Mouse (Mus musculus) lung, postnatal 0 days (tissue): Measurements from ENCODE around the gene Upf3b. TPM values are rescaled to one million over a fixed set of nuclear protein-coding genes. Genes with fewer than 3 reads are reported as not detected.

Experiments used
- ATAC-seq: fragments of 200-750 bp; cut with Nextera tagmentation; 2 replicates; pipeline ENCODE4 v1.8.0; 2017; ENCODE audit warnings: moderate library complexity
- DNase-seq: peaks from one replicate; pipeline ENCODE4 v3.0.0-alpha.2; 2016; ENCODE audit warnings: low spot score
- H3K27ac ChIP-seq: fragments of 300-500 bp; sonication (generic); 2 replicates; pipeline ENCODE4 v1.5.1; 2014; ENCODE audit warnings: antibody characterized with exemption, mild to moderate bottlenecking, low read length, mixed read lengths
- H3K27me3 ChIP-seq: fragments of 300-500 bp; sonication (generic); replicated peaks from 2 replicates; pipeline ENCODE4 v1.6.1; 2014; ENCODE audit warnings: low read length, mixed read lengths; ENCODE audit not compliant: insufficient read depth
- H3K36me3 ChIP-seq: fragments of 300-500 bp; sonication (generic); 2 replicates; pipeline ENCODE4 v1.6.1; 2014; ENCODE audit warnings: low read length, mixed read lengths; ENCODE audit not compliant: insufficient read depth
- H3K4me1 ChIP-seq: fragments of 300-500 bp; sonication (generic); 2 replicates; pipeline ENCODE4 v1.6.1; 2014; ENCODE audit warnings: antibody characterized with exemption, low read depth, low read length, mixed read lengths; ENCODE audit not compliant: insufficient read depth
- H3K4me2 ChIP-seq: fragments of 300-500 bp; sonication (generic); replicated peaks from 2 replicates; pipeline ENCODE4 v1.6.1; 2014; ENCODE audit warnings: low read depth, mild to moderate bottlenecking, low read length, moderate library complexity, mixed read lengths
- H3K4me3 ChIP-seq: fragments of 300-500 bp; sonication (generic); 2 replicates; pipeline ENCODE4 v1.5.1; 2014; ENCODE audit warnings: low read depth, low read length
- H3K9ac ChIP-seq: fragments of 300-500 bp; sonication (generic); replicated peaks from 2 replicates; pipeline ENCODE4 v1.6.1; 2014; ENCODE audit warnings: low read depth, mild to moderate bottlenecking
- H3K9me3 ChIP-seq: fragments of 300-500 bp; sonication (generic); 2 replicates; pipeline ENCODE4 v1.6.1; 2016; ENCODE audit warnings: low read length, mixed read lengths
- CTCF ChIP-seq: IDR thresholded peaks from 2 replicates; pipeline ENCODE4 v1.5.1; 2016; ENCODE audit warnings: antibody characterized with exemption, mild to moderate bottlenecking
- EP300 ChIP-seq: IDR thresholded peaks from 2 replicates; pipeline ENCODE4 v1.6.1; 2016; ENCODE audit warnings: antibody characterized with exemption, mild to moderate bottlenecking, control low read depth
- WGBS: fragments of 180-500 bp; shearing (Covaris S2); extraction: QIAGEN DNeasy Blood & Tissue Kit; methylation state at CpG from one replicate; pipeline ENCODE4 v1.1.7; 2014; 5-methylcytosine and 5-hydroxymethylcytosine counted together
- polyA plus RNA-seq: library from polyadenylated mRNA; unstranded; fragments of >200 nt; fragmentation: Nextera tagmentation; extraction: Ambion mirVana; gene quantifications from 2 replicates; pipeline ENCODE4 v1.2.1, GENCODE M21; 2015

Gene Upf3b
- polyA plus RNA-seq, 1 experiment from 2014 or later, result 10.8 TPM

DNA sequence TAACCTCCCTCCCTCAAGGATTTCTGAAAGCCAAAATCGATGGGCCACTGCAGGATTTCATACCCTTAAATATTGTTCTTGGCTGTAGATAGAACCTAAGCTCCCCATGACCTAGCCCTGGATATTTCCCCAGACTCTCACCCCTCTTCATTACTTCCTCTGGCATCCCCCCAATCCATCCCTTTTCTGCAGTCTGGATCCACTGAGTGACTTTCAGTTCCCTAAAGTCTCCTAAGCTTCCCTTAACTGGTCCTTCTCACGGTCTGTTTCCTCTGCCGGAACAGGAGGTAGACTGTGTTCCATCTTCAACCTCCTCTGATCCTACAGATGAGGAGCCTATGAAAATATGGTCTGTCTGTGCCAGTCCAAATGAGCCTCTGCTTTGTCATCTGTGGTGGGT lies 42.8 kb downstream of the Upf3b start:
- TF ChIP-seq CTCF (no peak), EP300 (no peak)
- H3K27me3 ChIP-seq, result no peaks in the 10 kb centered on the region
- no peak overlapping the region for H3K4me2 ChIP-seq
- no peaks in the 10 kb centered on the region for H3K4me1 ChIP-seq
- DNase-seq (no peak), ATAC-seq (no peak)
- H3K27ac ChIP-seq, result no peak overlapping the region
- 67% methylated on average over 3 of the region's 3 CpGs for WGBS
- no peak overlapping the region for H3K9ac ChIP-seq
- H3K4me3 ChIP-seq, result no peak overlapping the region
- no peaks in the 10 kb centered on the region for H3K36me3 ChIP-seq
- no peaks in the 10 kb centered on the region for H3K9me3 ChIP-seq

GRCm38 (mm10) chrX:37063902-37064301 lies 46.2 kb downstream of the Upf3b start:
- Histone ChIP-seq H3K4me3 (no peak overlapping the region), H3K27me3 (no peaks in the 10 kb centered on the region), H3K4me1 (no peaks in the 10 kb centered on the region), H3K27ac (no peak overlapping the region), H3K9ac (no peak overlapping the region), H3K36me3 (no peaks in the 10 kb centered on the region), H3K4me2 (no peak overlapping the region), H3K9me3 (no peaks in the 10 kb centered on the region)
- ATAC-seq (no peak), DNase-seq (no peak)
- TF ChIP-seq CTCF (no peak), EP300 (no peak)
- WGBS, result 71% methylated on average over 9 of the region's 9 CpGs

- ATAC-seq (no peak), DNase-seq (no peak)
- H3K4me2 ChIP-seq, result peak overlapping the region; percentile 56
- no peak; the same call in 1 of the 2 replicates for TF ChIP-seq CTCF
- TF ChIP-seq EP300, result no peak
- H3K4me1 ChIP-seq, result no peaks in the 10 kb centered on the region
- H3K36me3 ChIP-seq, result no peaks in the 10 kb centered on the region
- 18% methylated on average over 53 of the region's 70 CpGs for WGBS
- H3K4me3 ChIP-seq, result peak overlapping the region; percentile 28
- H3K9me3 ChIP-seq, result no peaks in the 10 kb centered on the region
- no peaks in the 10 kb centered on the region for H3K27me3 ChIP-seq
- no peak overlapping the region for H3K27ac ChIP-seq
- no peak overlapping the region for H3K9ac ChIP-seq
These were observed 61.0 kb downstream of the Upf3b start for GRCm38 (mm10) chrX:37048890-37049823.

DNA sequence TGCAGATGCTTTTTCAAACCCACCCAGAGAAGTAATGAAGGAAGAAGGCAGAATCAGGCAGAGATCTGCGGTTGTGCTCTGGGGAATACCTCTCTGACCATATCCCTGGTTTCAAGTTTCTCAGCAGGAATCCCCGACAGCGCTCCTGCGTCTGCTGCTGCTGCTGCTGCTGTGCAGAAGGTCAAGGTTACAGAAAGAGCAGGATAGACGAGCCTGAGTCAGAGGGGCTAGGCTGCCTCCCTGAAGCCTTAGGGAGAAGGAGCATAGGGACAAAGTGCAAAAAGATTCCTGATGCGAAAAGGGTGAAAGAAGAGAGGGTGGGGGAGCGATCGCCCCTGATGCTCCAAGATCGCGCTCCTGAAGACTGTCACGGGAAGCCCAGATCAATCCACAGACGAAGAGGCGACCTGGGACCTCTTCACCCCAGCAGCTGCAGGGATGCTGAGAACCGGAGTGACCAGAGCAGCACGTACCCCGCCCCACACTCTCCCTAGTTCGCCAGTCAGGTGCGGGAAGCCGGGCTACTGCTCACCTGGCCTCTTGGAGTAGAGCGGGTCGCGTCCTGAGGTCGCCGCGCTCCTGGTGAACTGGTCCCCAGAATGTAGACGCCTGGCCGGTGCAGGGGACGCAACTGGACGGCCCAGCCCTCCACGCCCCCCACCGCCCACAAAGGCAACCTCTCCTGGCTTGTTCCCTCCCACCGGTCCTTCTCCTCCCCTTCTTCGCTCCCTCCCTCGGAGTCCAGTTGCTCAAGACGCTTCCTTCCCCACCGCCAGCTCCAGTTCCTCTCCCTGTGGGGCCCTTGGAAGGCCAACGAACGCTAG lies 61.8 kb downstream of the Upf3b start, which contains the start of gene Sowahd:
Gene Sowahd (plus strand): TSS at position 780 of the 824 bp plus-strand sequence.
- TF ChIP-seq CTCF (no peak), EP300 (no peak)
- 14% methylated on average over 32 of the region's 38 CpGs for WGBS
- Histone ChIP-seq H3K9ac (no peak within 1 kb of the TSS), H3K36me3 (no peaks in the 10 kb centered on the region), H3K27me3 (no peaks in the 10 kb centered on the region), H3K4me3 (peak within 1 kb of the TSS; percentile 28), H3K4me2 (peak within 1 kb of the TSS; percentile 56), H3K4me1 (no peaks in the 10 kb centered on the region), H3K27ac (no peak within 1 kb of the TSS), H3K9me3 (no peaks in the 10 kb centered on the region)
- ATAC-seq, result no peak
- no peak for DNase-seq

GRCm38 (mm10) chrX:37042726-37043125 lies 67.4 kb downstream of the Upf3b start:
- TF ChIP-seq EP300 (no peak), CTCF (peak; percentile 70)
- H3K9ac ChIP-seq, result no peak overlapping the region
- no peak overlapping the region for H3K27ac ChIP-seq
- no peaks in the 10 kb centered on the region for H3K9me3 ChIP-seq
- H3K36me3 ChIP-seq, result no peaks in the 10 kb centered on the region
- H3K4me1 ChIP-seq, result no peaks in the 10 kb centered on the region
- WGBS, result 18% methylated on average over 9 of the region's 9 CpGs
- H3K4me2 ChIP-seq, result no peak overlapping the region
- no peak for ATAC-seq
- H3K27me3 ChIP-seq, result no peaks in the 10 kb centered on the region
- peak; percentile 35 for DNase-seq
- no peak overlapping the region for H3K4me3 ChIP-seq

Other genes with a start within 250 kb of the Upf3b start
- gene Ube2a, start 236.4 kb downstream of the Upf3b start, polyA plus RNA-seq, result 176 and 189 TPM in 2 replicates
- 21.2 and 23.9 TPM in 2 replicates for gene C330007P06Rik, start 236.2 kb downstream of the Upf3b start, polyA plus RNA-seq
- 0.97 and 1.0 TPM in 2 replicates for gene Nkrf, start 207.4 kb downstream of the Upf3b start, polyA plus RNA-seq
- gene Sept6, start 118.5 kb downstream of the Upf3b start, polyA plus RNA-seq, result 4.8 and 6.4 TPM in 2 replicates
- not detected in 2 replicates for gene Sowahd, start 61.5 kb downstream of the Upf3b start, polyA plus RNA-seq
- 416 and 436 TPM in 2 replicates for gene Rpl39, start 24.9 kb downstream of the Upf3b start, polyA plus RNA-seq
- 11.3 TPM in 2 replicates for gene Nkap, start 16.5 kb upstream of the Upf3b start, polyA plus RNA-seq
- gene Akap14, start 58.5 kb upstream of the Upf3b start, polyA plus RNA-seq, result 2.1 and 3.2 TPM in 2 replicates
- 456 and 541 TPM in 2 replicates for gene Ndufa1, start 80.8 kb upstream of the Upf3b start, polyA plus RNA-seq
- gene Rnf113a1, start 80.9 kb upstream of the Upf3b start, polyA plus RNA-seq, result 5.3 and 6.1 TPM in 2 replicates
- gene Gm9, start 100.7 kb upstream of the Upf3b start, polyA plus RNA-seq, result not detected in 2 replicates
- not detected in 2 replicates for gene Rhox1, start 111.9 kb upstream of the Upf3b start, polyA plus RNA-seq
- not detected in 2 replicates for gene Rhox2a, start 134.7 kb upstream of the Upf3b start, polyA plus RNA-seq
- gene Rhox3a, start 139.6 kb upstream of the Upf3b start, polyA plus RNA-seq, result not detected in 2 replicates
- not detected in 2 replicates for gene Rhox4a, start 155.0 kb upstream of the Upf3b start, polyA plus RNA-seq